Mouse (Mus musculus): ENCODE data around the gene Icam5. TPM values are rescaled to one million over a fixed set of nuclear protein-coding genes. Genes with fewer than 3 reads are reported as not detected.

The Icam5 gene
- polyA plus RNA-seq (2014; fragmentation: Illumina TruSeq; extraction: RNeasy Lipid Tissue Mini Kit (QIAGEN cat#74804); ENCODE audit: low read depth, low replicate concordance): not detected

DNA sequence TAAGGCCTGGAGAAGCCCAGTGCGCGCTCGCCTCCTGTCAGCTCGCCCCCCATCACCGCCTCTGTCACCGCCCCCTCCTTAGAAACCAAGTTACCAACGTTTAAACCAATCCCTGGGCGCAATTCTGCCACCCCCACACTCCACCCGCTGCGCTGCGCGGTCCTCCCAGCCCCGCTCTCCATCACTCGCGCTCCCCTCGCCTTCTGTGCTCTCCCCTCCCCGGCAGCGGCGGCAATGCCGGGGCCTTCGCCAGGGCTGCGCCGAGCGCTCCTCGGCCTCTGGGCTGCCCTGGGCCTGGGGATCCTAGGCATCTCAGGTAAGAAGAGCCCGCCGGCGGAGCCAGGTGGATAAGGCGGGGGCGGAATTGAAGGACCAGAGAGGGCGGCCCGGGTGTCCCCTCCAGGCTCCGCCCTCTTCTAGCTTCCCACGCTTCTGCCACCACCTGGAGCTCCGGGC lies at the start of gene Icam5:
Icam5 (plus strand) TSS at position 178 of the 456 bp plus-strand sequence.

GRCm38 (mm10) chr9:21002627-21003551 lies 29.0 kb upstream of the Icam5 start, which contains the start of gene Mrpl4:
Gene Mrpl4 (plus strand): TSS chr9:21002738.

DNA sequence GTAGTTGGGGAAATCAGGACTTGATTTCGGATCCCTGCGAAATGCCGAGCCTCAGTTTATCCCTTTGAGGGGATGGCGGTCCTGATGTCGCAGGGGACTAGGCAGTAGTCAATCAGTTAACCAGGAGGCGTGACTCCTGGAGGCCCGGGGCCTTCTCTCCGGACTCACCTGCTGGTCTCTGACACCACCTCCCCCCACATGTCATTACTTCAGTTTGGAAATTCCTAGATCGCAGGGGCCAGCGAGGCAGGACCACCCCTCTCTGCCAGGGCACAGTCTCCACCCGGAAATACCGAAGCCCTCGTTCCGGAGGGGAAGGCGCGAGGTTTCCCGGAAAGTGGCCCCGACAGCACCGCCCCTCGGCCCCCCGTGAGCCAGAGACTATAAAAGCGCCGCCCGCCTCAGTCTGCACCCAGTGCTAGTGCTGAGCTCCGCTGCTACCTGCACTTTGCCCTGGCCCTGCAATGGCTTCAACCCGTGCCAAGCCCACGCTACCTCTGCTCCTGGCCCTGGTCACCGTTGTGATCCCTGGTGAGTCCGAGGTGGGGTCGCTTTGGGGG lies 16.2 kb upstream of the Icam5 start, which contains the start of gene Icam1:
Icam1 (plus strand) TSS at position 415 of the 560 bp plus-strand sequence.

GRCm38 (mm10) chr9:21029291-21030054 lies 2.4 kb upstream of the Icam5 start, which contains the start of gene Icam4:
Gene Icam4 (plus strand): TSS chr9:21029373.

GRCm38 (mm10) chr9:21067006-21067684 lies 35.3 kb downstream of the Icam5 start, which contains the start of gene Zglp1:
Gene Zglp1 (minus strand): TSS chr9:21067093.

DNA sequence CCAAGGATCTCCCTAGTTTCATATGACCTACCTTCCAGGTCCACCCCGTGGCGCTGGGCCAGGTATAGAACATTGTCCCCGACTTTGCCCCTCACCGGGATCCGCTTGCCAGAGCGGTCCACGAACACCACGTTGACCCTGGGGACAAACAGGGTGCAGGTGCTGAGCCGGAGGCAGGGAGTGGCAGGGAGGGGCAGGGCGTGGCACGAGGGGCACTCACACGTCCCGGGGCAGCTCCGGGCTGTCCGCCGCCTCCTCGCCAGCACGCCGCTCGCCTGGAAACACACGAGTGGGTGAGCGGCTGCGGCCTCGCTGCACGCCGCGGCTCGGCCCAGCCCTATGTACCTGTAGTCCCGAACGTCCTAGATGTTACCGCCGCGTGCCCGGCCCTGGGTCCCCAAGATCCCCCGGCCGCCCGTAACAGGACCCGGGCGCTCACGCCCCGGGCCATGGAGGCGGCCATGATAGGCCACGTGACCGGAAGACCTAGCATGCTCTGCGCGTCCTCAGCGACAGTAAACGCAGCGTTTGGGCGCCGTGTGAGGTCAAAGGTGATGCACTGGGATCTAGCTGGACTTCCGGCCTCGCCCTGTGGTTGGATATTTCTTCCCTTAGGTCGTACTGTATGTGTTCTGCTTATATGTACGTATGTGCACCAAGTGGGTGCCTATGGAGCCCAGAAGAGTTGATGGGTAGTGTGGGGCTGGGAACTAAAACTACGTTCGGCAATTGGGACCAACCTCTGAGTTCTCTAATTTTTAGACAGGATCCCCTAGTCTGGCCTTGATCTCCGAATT lies 41.4 kb downstream of the Icam5 start, which contains the start of the genes Gm49373 and Fdx1l:
Gm49373 (minus strand) TSS at position 53 of the 797 bp plus-strand sequence.
Fdx1l (minus strand) TSS at position 571 of the 797 bp plus-strand sequence.

Other genes with a start within 250 kb of the Icam5 start
- gene Col5a3, start 217.0 kb upstream of the Icam5 start, polyA plus RNA-seq (2014; fragmentation: Illumina TruSeq; extraction: RNeasy Lipid Tissue Mini Kit (QIAGEN cat#74804); ENCODE audit: low read depth, low replicate concordance): not detected
- gene Rdh8, start 213.6 kb upstream of the Icam5 start, polyA plus RNA-seq (2014; fragmentation: Illumina TruSeq; extraction: RNeasy Lipid Tissue Mini Kit (QIAGEN cat#74804); ENCODE audit: low read depth, low replicate concordance): not detected
- gene A230050P20Rik, start 163.4 kb upstream of the Icam5 start, polyA plus RNA-seq (2014; fragmentation: Illumina TruSeq; extraction: RNeasy Lipid Tissue Mini Kit (QIAGEN cat#74804); ENCODE audit: low read depth, low replicate concordance): 2.0 TPM
- not detected for gene Angptl6, start 152.3 kb upstream of the Icam5 start, polyA plus RNA-seq (2014; fragmentation: Illumina TruSeq; extraction: RNeasy Lipid Tissue Mini Kit (QIAGEN cat#74804); ENCODE audit: low read depth, low replicate concordance)
- not detected for gene Ppan, start 143.9 kb upstream of the Icam5 start, polyA plus RNA-seq (2014; fragmentation: Illumina TruSeq; extraction: RNeasy Lipid Tissue Mini Kit (QIAGEN cat#74804); ENCODE audit: low read depth, low replicate concordance)
- 22.3 TPM for gene Eif3g, start 133.4 kb upstream of the Icam5 start, polyA plus RNA-seq (2014; fragmentation: Illumina TruSeq; extraction: RNeasy Lipid Tissue Mini Kit (QIAGEN cat#74804); ENCODE audit: low read depth, low replicate concordance)
- gene Dnmt1, start 72.2 kb upstream of the Icam5 start, polyA plus RNA-seq (2014; fragmentation: Illumina TruSeq; extraction: RNeasy Lipid Tissue Mini Kit (QIAGEN cat#74804); ENCODE audit: low read depth, low replicate concordance): 2.7 TPM
- 0.24 TPM for gene S1pr2, start 55.3 kb upstream of the Icam5 start, polyA plus RNA-seq (2014; fragmentation: Illumina TruSeq; extraction: RNeasy Lipid Tissue Mini Kit (QIAGEN cat#74804); ENCODE audit: low read depth, low replicate concordance)
- 0.40 TPM for gene Mrpl4, start 29.3 kb upstream of the Icam5 start, polyA plus RNA-seq (2014; fragmentation: Illumina TruSeq; extraction: RNeasy Lipid Tissue Mini Kit (QIAGEN cat#74804); ENCODE audit: low read depth, low replicate concordance)
- 5.3 TPM for gene Icam1, start 16.1 kb upstream of the Icam5 start, polyA plus RNA-seq (2014; fragmentation: Illumina TruSeq; extraction: RNeasy Lipid Tissue Mini Kit (QIAGEN cat#74804); ENCODE audit: low read depth, low replicate concordance)
- gene Icam4, start 2.7 kb upstream of the Icam5 start, polyA plus RNA-seq (2014; fragmentation: Illumina TruSeq; extraction: RNeasy Lipid Tissue Mini Kit (QIAGEN cat#74804); ENCODE audit: low read depth, low replicate concordance): not detected
- gene Zglp1, start 35.0 kb downstream of the Icam5 start, polyA plus RNA-seq (2014; fragmentation: Illumina TruSeq; extraction: RNeasy Lipid Tissue Mini Kit (QIAGEN cat#74804); ENCODE audit: low read depth, low replicate concordance): not detected
- not detected for gene Gm49373, start 41.0 kb downstream of the Icam5 start, polyA plus RNA-seq (2014; fragmentation: Illumina TruSeq; extraction: RNeasy Lipid Tissue Mini Kit (QIAGEN cat#74804); ENCODE audit: low read depth, low replicate concordance)
- 0.69 TPM for gene Fdx1l, start 41.5 kb downstream of the Icam5 start, polyA plus RNA-seq (2014; fragmentation: Illumina TruSeq; extraction: RNeasy Lipid Tissue Mini Kit (QIAGEN cat#74804); ENCODE audit: low read depth, low replicate concordance)
- 0.73 TPM for gene Gm38431, start 59.9 kb downstream of the Icam5 start, polyA plus RNA-seq (2014; fragmentation: Illumina TruSeq; extraction: RNeasy Lipid Tissue Mini Kit (QIAGEN cat#74804); ENCODE audit: low read depth, low replicate concordance)
- gene Raver1, start 59.9 kb downstream of the Icam5 start, polyA plus RNA-seq (2014; fragmentation: Illumina TruSeq; extraction: RNeasy Lipid Tissue Mini Kit (QIAGEN cat#74804); ENCODE audit: low read depth, low replicate concordance): 4.5 TPM
- gene Tyk2, start 99.2 kb downstream of the Icam5 start, polyA plus RNA-seq (2014; fragmentation: Illumina TruSeq; extraction: RNeasy Lipid Tissue Mini Kit (QIAGEN cat#74804); ENCODE audit: low read depth, low replicate concordance): 2.0 TPM
- gene Cdc37, start 117.9 kb downstream of the Icam5 start, polyA plus RNA-seq (2014; fragmentation: Illumina TruSeq; extraction: RNeasy Lipid Tissue Mini Kit (QIAGEN cat#74804); ENCODE audit: low read depth, low replicate concordance): 9.0 TPM
- gene Pde4a, start 133.6 kb downstream of the Icam5 start, polyA plus RNA-seq (2014; fragmentation: Illumina TruSeq; extraction: RNeasy Lipid Tissue Mini Kit (QIAGEN cat#74804); ENCODE audit: low read depth, low replicate concordance): 0.93 TPM
- 7.0 TPM for gene Keap1, start 207.3 kb downstream of the Icam5 start, polyA plus RNA-seq (2014; fragmentation: Illumina TruSeq; extraction: RNeasy Lipid Tissue Mini Kit (QIAGEN cat#74804); ENCODE audit: low read depth, low replicate concordance)
- not detected for gene S1pr5, start 216.4 kb downstream of the Icam5 start, polyA plus RNA-seq (2014; fragmentation: Illumina TruSeq; extraction: RNeasy Lipid Tissue Mini Kit (QIAGEN cat#74804); ENCODE audit: low read depth, low replicate concordance)
- 1.3 TPM for gene Atg4d, start 233.2 kb downstream of the Icam5 start, polyA plus RNA-seq (2014; fragmentation: Illumina TruSeq; extraction: RNeasy Lipid Tissue Mini Kit (QIAGEN cat#74804); ENCODE audit: low read depth, low replicate concordance)

All from kidney, adult 10 weeks (tissue).